Mouse (Mus musculus): ENCODE measurements around the gene Gnat2.

DNA sequence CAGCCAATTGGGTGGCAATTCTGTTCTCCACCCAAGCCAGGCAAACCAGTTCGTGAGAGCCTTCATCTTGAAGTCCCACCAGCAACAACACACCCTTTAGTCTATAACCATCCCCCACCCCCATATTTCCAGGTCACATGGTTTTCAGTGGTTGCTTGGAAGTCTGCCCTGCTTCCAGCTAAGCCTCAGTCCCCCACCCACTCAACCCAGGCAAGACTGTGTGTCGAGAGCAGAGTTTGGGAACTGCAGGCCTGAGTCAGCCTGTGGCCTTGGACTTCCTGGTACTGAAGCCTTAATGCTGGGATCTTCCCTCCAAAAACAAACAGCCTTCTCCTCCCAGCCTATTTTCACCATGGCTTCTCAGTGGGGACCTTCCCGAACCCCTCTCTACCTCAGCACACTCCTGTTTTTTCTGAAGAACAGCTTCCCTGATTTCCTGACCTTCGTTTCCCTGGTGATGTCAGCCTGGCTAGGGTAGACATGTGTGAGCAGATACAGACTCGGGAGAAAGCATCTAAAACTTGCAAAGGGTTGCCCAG is 3.7 kb upstream of the Gnat2 start:
- no peak for TF ChIP-seq POLR2A (IDR thresholded peaks at IDR 0.05; ENCODE audit: insufficient read length, low read depth)
- TF ChIP-seq REST (IDR thresholded peaks at IDR 0.05; ENCODE audit: insufficient read depth, insufficient read length): no peak
- no peak for TF ChIP-seq MYOD1 (IDR thresholded peaks at IDR 0.05; ENCODE audit: control insufficient read depth in 1 of 3, insufficient read length in 2 of 3, low read depth in 2 of 3)
- TF ChIP-seq SRF (IDR thresholded peaks at IDR 0.05; ENCODE audit: control insufficient read depth, insufficient read length, low read depth): no peak
- TF ChIP-seq TCF12 (IDR thresholded peaks at IDR 0.05; ENCODE audit: insufficient read depth, poor library complexity, severe bottlenecking): no peak
- TF ChIP-seq POLR2AphosphoS2 (IDR thresholded peaks at IDR 0.05; ENCODE audit: insufficient read length, low read depth): no peak
- TF ChIP-seq MAX (IDR thresholded peaks at IDR 0.05; ENCODE audit: low read depth): no peak
- TF ChIP-seq E2F4 (IDR thresholded peaks at IDR 0.05; ENCODE audit: insufficient read depth): no peak
- TF ChIP-seq CEBPB (IDR thresholded peaks at IDR 0.05; ENCODE audit: insufficient read depth, poor library complexity, severe bottlenecking): no peak
- TF ChIP-seq USF1 (IDR thresholded peaks at IDR 0.05; ENCODE audit: low read depth): no peak
- TF ChIP-seq MYOG (IDR thresholded peaks at IDR 0.05; ENCODE audit: control insufficient read depth in 1 of 3, insufficient read depth in 1 of 3, insufficient read length in 2 of 3, low read depth in 2 of 3): no peak

Measured in myocyte (in vitro differentiated cells).